Mouse (Mus musculus) liver (tissue): ENCODE measurements around the gene Aicda.
A peak's percentile ranks its signal among the peaks of the same experiment; 100 is the strongest.

ENCODE experiments used
- DNase-seq: peaks from one replicate; pipeline ENCODE4 v3.0.0-alpha.2; 2020; ENCODE audit warnings: mixed read lengths

Aicda gene

GRCm38 (mm10) chr6:122601615-122602014 lies 48.0 kb downstream of the Aicda start:
- DNase-seq = no peak

GRCm38 (mm10) chr6:122602242-122602991 lies 48.8 kb downstream of the Aicda start, which contains the start of gene Apobec1:
TSS of gene Apobec1 (minus strand) at chr6:122602444.
- peak; percentile 85 for DNase-seq

GRCm38 (mm10) chr6:122602992-122603322 lies 49.4 kb downstream of the Aicda start:
- no peak for DNase-seq

- DNase-seq = no peak
These were observed 50.7 kb downstream of the Aicda start for GRCm38 (mm10) chr6:122604260-122604659.

- peak; percentile 19 for DNase-seq
These were observed 51.9 kb downstream of the Aicda start for GRCm38 (mm10) chr6:122605483-122605882.

GRCm38 (mm10) chr6:122606661-122607060 lies 53.1 kb downstream of the Aicda start:
- no peak for DNase-seq

GRCm38 (mm10) chr6:122607700-122608099 lies 54.1 kb downstream of the Aicda start:
- DNase-seq = no peak

GRCm38 (mm10) chr6:122608434-122609376 lies 55.1 kb downstream of the Aicda start:
- no peak for DNase-seq

GRCm38 (mm10) chr6:122609377-122609728 lies 55.8 kb downstream of the Aicda start:
- DNase-seq = no peak

- peak; percentile 51 for DNase-seq
These were observed 56.2 kb downstream of the Aicda start, which contains the start of gene Gdf3 for GRCm38 (mm10) chr6:122609771-122610170. TSS of gene Gdf3 (minus strand) at chr6:122610087.

- no peak for DNase-seq
These were observed 58.8 kb downstream of the Aicda start for GRCm38 (mm10) chr6:122612426-122612825.
